Mouse (Mus musculus) embryonic facial prominence, embryonic 11.5 days (tissue): ENCODE results near the gene Crtc1. TPM values are rescaled to one million over a fixed set of nuclear protein-coding genes. Genes with fewer than 3 reads are reported as not detected.

Source experiments
- ATAC-seq: fragments of 200-750 bp; cut with Nextera tagmentation; replicated peaks from 2 replicates; pipeline ENCODE4 v1.8.0; 2017; ENCODE audit warnings: low read depth; ENCODE audit not compliant: insufficient number of reproducible peaks, low FRiP score, low TSS enrichment
- DNase-seq: peaks from one replicate; pipeline ENCODE4 v3.0.0-alpha.2; 2015; ENCODE audit warnings: low spot score
- H3K27ac ChIP-seq: fragments of 300-500 bp; sonication (generic); replicated peaks from 2 replicates; pipeline ENCODE4 v1.5.1; 2014; ENCODE audit warnings: mild to moderate bottlenecking, low read depth, low read length, control low read depth
- H3K27me3 ChIP-seq: fragments of 300-500 bp; sonication (generic); 2 replicates; pipeline ENCODE4 v1.6.1; 2014; ENCODE audit warnings: mild to moderate bottlenecking, low read length, moderate library complexity, mixed read lengths; ENCODE audit not compliant: control insufficient read depth, insufficient read depth
- H3K36me3 ChIP-seq: fragments of 300-500 bp; sonication (generic); replicated peaks from 2 replicates; pipeline ENCODE4 v1.6.1; 2014; ENCODE audit warnings: low read depth, mild to moderate bottlenecking, low read length, moderate library complexity, mixed read lengths; ENCODE audit not compliant: control insufficient read depth, insufficient read depth
- H3K4me1 ChIP-seq: fragments of 300-500 bp; sonication (generic); 2 replicates; pipeline ENCODE4 v1.6.1; 2014; ENCODE audit warnings: low read length, mixed read lengths; ENCODE audit not compliant: control insufficient read depth, insufficient read depth
- H3K4me2 ChIP-seq: fragments of 300-500 bp; sonication (generic); 2 replicates; pipeline ENCODE4 v1.6.1; 2014; ENCODE audit warnings: low read depth, mild to moderate bottlenecking, control low read depth, low read length, moderate library complexity
- H3K4me3 ChIP-seq: fragments of 300-500 bp; sonication (generic); 2 replicates; pipeline ENCODE4 v1.5.1; 2014; ENCODE audit warnings: low read depth, low read length, control low read depth
- H3K9ac ChIP-seq: fragments of 300-500 bp; sonication (generic); replicated peaks from 2 replicates; pipeline ENCODE4 v1.6.1; 2014; ENCODE audit warnings: mild to moderate bottlenecking, control low read depth, low read length
- H3K9me3 ChIP-seq: fragments of 300-500 bp; sonication (generic); replicated peaks from 2 replicates; pipeline ENCODE4 v1.6.1; 2016; ENCODE audit warnings: mild to moderate bottlenecking, low read length, inconsistent platforms, mixed read lengths; ENCODE audit not compliant: control insufficient read depth
- WGBS: fragments of 180-500 bp; shearing (Covaris S2); extraction: QIAGEN DNeasy Blood & Tissue Kit; methylation state at CpG from one replicate; pipeline ENCODE4 v1.1.7; 2014; 5-methylcytosine and 5-hydroxymethylcytosine counted together
- polyA plus RNA-seq: library from polyadenylated mRNA; unstranded; fragments of >200 nt; fragmentation: Nextera tagmentation; extraction: Ambion mirVana; gene quantifications from 2 replicates; pipeline ENCODE4 v1.2.1, GENCODE M21; 2014

The Crtc1 gene
- polyA plus RNA-seq, 1 experiment from 2014 or later: 10.2 TPM

GRCm38 (mm10) chr8:70467229-70467725 lies 27.9 kb upstream of the Crtc1 start:
- Histone ChIP-seq H3K27me3 (no peaks in the 10 kb centered on the region), H3K9me3 (no peaks in the 10 kb centered on the region), H3K4me3 (no peak overlapping the region), H3K9ac (no peak overlapping the region), H3K4me2 (no peak overlapping the region), H3K36me3 (no peaks in the 10 kb centered on the region), H3K4me1 (no peaks in the 10 kb centered on the region), H3K27ac (0 out of 2 replicates have a peak overlapping the region, but pooled peaks have one; percentile 20)
- ATAC-seq (no peak), DNase-seq (no peak)
- WGBS: 58% methylated on average over 5 of the region's 5 CpGs

GRCm38 (mm10) chr8:70466771-70467170 lies 27.4 kb upstream of the Crtc1 start:
- H3K9ac ChIP-seq: no peak overlapping the region
- H3K9me3 ChIP-seq: no peaks in the 10 kb centered on the region
- 56% methylated on average over 11 of the region's 11 CpGs for WGBS
- H3K27me3 ChIP-seq: no peaks in the 10 kb centered on the region
- H3K4me1 ChIP-seq: no peaks in the 10 kb centered on the region
- ATAC-seq: no peak
- H3K4me2 ChIP-seq: no peak overlapping the region
- H3K4me3 ChIP-seq: no peak overlapping the region
- H3K36me3 ChIP-seq: no peaks in the 10 kb centered on the region
- H3K27ac ChIP-seq: 0 out of 2 replicates have a peak overlapping the region, but pooled peaks have one; percentile 20
- DNase-seq: no peak

- no peak overlapping the region for H3K4me3 ChIP-seq
- no peaks in the 10 kb centered on the region for H3K4me1 ChIP-seq
- H3K9me3 ChIP-seq: no peaks in the 10 kb centered on the region
- no peaks in the 10 kb centered on the region for H3K36me3 ChIP-seq
- no peak overlapping the region for H3K9ac ChIP-seq
- no peak overlapping the region for H3K4me2 ChIP-seq
- 88% methylated on average over 4 of the region's 4 CpGs for WGBS
- DNase-seq (no peak), ATAC-seq (no peak)
- no peak overlapping the region for H3K27ac ChIP-seq
- no peaks in the 10 kb centered on the region for H3K27me3 ChIP-seq
Measured at GRCm38 (mm10) chr8:70466305-70466704, 26.9 kb upstream of the Crtc1 start.

GRCm38 (mm10) chr8:70465701-70466100 lies 26.3 kb upstream of the Crtc1 start:
- Histone ChIP-seq H3K4me3 (no peak overlapping the region), H3K27me3 (no peaks in the 10 kb centered on the region), H3K27ac (no peak overlapping the region), H3K4me1 (no peaks in the 10 kb centered on the region), H3K9ac (no peak overlapping the region), H3K9me3 (no peaks in the 10 kb centered on the region), H3K36me3 (no peaks in the 10 kb centered on the region), H3K4me2 (no peak overlapping the region)
- WGBS: 89% methylated on average over 4 of the region's 4 CpGs
- ATAC-seq (no peak), DNase-seq (no peak)

- no peaks in the 10 kb centered on the region for H3K9me3 ChIP-seq
- no peaks in the 10 kb centered on the region for H3K4me1 ChIP-seq
- H3K27ac ChIP-seq: no peak overlapping the region
- H3K36me3 ChIP-seq: no peaks in the 10 kb centered on the region
- ATAC-seq: no peak
- no peak overlapping the region for H3K9ac ChIP-seq
- no peak overlapping the region for H3K4me3 ChIP-seq
- no peaks in the 10 kb centered on the region for H3K27me3 ChIP-seq
- 80% methylated on average over 6 of the region's 6 CpGs for WGBS
- no peak overlapping the region for H3K4me2 ChIP-seq
- DNase-seq: no peak
Measured at GRCm38 (mm10) chr8:70464162-70464561, 24.8 kb upstream of the Crtc1 start.

- Histone ChIP-seq H3K9ac (no peak overlapping the region), H3K27ac (no peak overlapping the region), H3K27me3 (no peaks in the 10 kb centered on the region), H3K4me3 (no peak overlapping the region), H3K4me1 (no peaks in the 10 kb centered on the region), H3K36me3 (no peaks in the 10 kb centered on the region), H3K4me2 (no peak overlapping the region), H3K9me3 (no peaks in the 10 kb centered on the region)
- ATAC-seq: no peak
- 89% methylated on average over 4 of the region's 4 CpGs for WGBS
- DNase-seq: no peak
Measured at GRCm38 (mm10) chr8:70463306-70463705, 23.9 kb upstream of the Crtc1 start.

GRCm38 (mm10) chr8:70462516-70462813 lies 23.1 kb upstream of the Crtc1 start:
- H3K4me2 ChIP-seq: no peak overlapping the region
- DNase-seq (no peak), ATAC-seq (no peak)
- no peaks in the 10 kb centered on the region for H3K9me3 ChIP-seq
- H3K36me3 ChIP-seq: no peaks in the 10 kb centered on the region
- no peak overlapping the region for H3K4me3 ChIP-seq
- H3K4me1 ChIP-seq: no peaks in the 10 kb centered on the region
- 92% methylated on average over 8 of the region's 8 CpGs for WGBS
- no peak overlapping the region for H3K9ac ChIP-seq
- H3K27ac ChIP-seq: no peak overlapping the region
- H3K27me3 ChIP-seq: no peaks in the 10 kb centered on the region

GRCm38 (mm10) chr8:70461765-70462515 lies 22.6 kb upstream of the Crtc1 start:
- Histone ChIP-seq H3K36me3 (no peaks in the 10 kb centered on the region), H3K27me3 (no peaks in the 10 kb centered on the region), H3K4me1 (no peaks in the 10 kb centered on the region), H3K9me3 (no peaks in the 10 kb centered on the region), H3K4me3 (no peak overlapping the region), H3K9ac (no peak overlapping the region), H3K4me2 (no peak overlapping the region), H3K27ac (no peak overlapping the region)
- no peak for ATAC-seq
- 90% methylated on average over 16 of the region's 16 CpGs for WGBS
- no peak for DNase-seq
